Mouse (Mus musculus): ENCODE data around the gene Prmt1. TPM values are rescaled to one million over a fixed set of nuclear protein-coding genes. Genes with fewer than 3 reads are reported as not detected.
A peak's percentile ranks its signal among the peaks of the same experiment; 100 is the strongest.

Gene Prmt1
- total RNA-seq, 2 experiments from 2014 or later, result 113 to 147 TPM

GRCm38 (mm10) chr7:45013366-45014095, 27.2 kb upstream of the Prmt1 start:
- no peak for ATAC-seq (replicated peaks; ENCODE audit: poor library complexity)

GRCm38 (mm10) chr7:45012824-45013223, 26.5 kb upstream of the Prmt1 start:
- ATAC-seq (replicated peaks; ENCODE audit: poor library complexity), result no peak

DNA sequence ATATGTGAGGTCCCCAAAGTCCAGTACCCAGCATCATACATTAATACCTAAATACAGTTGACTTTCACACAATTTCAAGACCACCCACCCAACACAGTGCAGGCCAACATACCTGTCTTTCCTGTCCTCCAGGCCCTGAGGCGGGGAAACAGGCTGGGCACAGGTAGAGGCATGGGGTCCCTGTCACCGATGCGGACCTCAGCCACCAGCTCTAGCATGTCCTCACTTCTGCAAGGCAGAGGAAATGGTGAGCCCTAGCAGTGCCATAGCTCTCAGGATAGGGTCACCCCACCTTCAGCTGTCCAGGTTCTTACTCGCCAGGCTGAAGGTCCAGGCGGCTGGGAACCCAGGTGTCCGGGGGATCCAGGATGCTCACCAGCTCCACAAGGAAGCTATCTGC, 25.6 kb upstream of the Prmt1 start:
- no peak for ATAC-seq (replicated peaks; ENCODE audit: poor library complexity)

GRCm38 (mm10) chr7:45008411-45008810, 22.0 kb upstream of the Prmt1 start:
- no peak for ATAC-seq (replicated peaks; ENCODE audit: poor library complexity)

DNA sequence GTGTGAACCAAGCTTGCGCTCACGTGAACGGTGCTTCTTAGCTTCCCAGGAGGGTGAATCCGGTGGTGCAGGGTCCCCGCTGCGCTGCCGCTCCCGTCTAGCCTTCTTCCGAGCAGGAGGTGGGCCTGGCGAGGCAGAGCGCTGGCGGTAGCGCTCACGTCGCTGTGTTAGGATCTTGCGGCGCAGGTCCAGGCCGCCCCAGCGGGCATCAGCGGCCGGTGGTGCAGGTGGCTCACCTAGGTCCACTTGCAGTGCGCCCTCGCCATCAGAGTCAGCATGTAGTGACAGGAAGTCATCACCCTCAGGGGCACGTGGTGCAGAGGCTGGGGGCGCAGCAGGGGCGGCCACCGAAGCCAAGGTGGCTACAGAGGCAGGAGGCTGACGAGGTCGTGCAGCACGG, 21.5 kb upstream of the Prmt1 start:
- no peak for ATAC-seq (replicated peaks; ENCODE audit: poor library complexity)

DNA sequence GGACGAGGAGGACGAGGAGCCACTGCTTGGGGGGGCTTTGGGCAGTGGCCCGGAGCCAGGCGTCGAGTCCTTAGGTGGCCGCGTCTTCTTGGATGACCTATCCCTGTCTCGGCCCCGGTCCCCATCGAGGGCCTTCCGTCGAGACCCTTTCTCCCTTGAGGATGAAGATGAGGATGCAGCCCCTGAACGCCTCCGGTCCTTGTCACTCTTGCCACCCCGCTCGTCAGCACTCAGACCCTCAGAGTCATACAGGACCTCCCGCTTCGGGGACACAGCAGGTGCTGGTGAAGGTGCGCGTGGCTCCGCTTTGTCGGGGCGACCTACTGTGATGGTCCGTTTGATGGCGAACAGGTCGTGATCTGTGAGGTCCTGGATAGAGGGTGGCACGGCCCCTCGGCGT, 20.8 kb upstream of the Prmt1 start:
- ATAC-seq (replicated peaks; ENCODE audit: poor library complexity), result no peak

GRCm38 (mm10) chr7:45006503-45006902, 20.1 kb upstream of the Prmt1 start:
- no peak for ATAC-seq (replicated peaks; ENCODE audit: poor library complexity)

- no peak for ATAC-seq (replicated peaks; ENCODE audit: poor library complexity)
These were observed 19.1 kb upstream of the Prmt1 start for GRCm38 (mm10) chr7:45005321-45005992.

DNA sequence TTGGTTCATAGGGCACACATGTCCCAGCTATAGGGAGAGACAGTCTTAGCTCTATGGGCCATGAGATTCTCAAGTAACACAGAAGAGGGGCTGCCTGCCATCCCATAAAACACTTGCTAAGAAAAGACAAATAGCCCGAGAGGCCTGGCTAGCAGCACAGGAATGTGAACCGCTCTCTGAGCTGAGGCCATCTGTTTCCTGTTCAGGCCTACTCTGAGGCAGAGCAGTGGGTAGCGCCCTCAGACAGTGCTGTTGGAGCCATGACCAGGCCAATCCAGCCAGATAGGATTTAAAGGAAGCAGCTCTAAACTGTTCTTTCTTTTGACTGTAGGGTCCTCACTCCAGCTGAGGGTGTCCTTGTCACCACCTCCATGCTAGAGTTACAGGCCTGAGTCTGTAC, 18.2 kb upstream of the Prmt1 start:
- ATAC-seq (replicated peaks; ENCODE audit: poor library complexity), result peak; percentile 39

- no peak for ATAC-seq (replicated peaks; ENCODE audit: poor library complexity)
These were observed 16.1 kb upstream of the Prmt1 start for GRCm38 (mm10) chr7:45002440-45002839.

DNA sequence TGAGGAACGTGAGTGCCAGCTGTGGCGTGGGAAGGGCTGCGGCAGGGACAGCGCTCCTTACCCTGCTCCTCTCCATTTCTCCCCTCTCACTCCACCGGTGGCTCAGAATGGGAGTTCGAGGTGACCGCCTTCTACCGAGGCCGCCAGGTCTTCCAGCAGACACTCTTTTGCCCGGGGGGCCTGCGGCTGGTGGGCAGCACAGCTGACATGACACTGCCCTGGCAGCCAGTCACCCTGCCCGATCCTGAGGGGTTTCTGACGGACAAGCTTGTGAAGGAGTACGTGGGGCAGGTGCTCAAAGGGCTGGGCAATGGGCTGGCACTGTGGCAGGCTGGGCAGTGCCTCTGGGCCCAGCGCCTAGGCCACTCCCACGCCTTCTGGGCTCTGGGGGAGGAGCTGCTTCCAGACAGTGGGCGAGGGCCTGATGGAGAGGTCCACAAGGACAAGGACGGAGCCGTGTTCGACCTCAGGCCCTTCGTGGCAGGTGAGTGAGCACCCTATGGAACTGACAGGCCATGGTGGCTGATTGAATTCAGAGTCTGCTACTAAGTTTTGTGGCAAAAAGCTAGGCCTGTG, 14.3 kb upstream of the Prmt1 start:
- no peak for ATAC-seq (replicated peaks; ENCODE audit: poor library complexity)

DNA sequence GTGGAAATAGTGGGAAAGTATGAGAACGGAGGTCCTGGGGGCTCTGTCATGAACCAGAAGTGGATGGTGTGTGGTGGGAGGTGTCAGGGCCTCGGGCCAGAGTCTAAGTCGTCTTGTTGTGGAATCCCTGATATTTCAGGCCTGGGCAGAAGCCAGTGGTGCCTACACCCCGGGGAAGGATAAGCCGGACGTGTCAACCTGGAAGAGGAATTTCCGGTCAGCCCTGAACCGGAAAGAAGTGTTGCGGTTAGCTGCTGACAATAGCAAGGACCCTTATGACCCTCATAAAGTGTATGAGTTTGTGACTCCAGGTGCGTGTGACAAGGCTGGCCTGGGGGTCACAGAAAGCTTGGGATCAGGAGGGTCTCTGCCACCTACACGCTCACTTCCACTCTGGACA, 13.4 kb upstream of the Prmt1 start:
- ATAC-seq (replicated peaks; ENCODE audit: poor library complexity), result no peak

DNA sequence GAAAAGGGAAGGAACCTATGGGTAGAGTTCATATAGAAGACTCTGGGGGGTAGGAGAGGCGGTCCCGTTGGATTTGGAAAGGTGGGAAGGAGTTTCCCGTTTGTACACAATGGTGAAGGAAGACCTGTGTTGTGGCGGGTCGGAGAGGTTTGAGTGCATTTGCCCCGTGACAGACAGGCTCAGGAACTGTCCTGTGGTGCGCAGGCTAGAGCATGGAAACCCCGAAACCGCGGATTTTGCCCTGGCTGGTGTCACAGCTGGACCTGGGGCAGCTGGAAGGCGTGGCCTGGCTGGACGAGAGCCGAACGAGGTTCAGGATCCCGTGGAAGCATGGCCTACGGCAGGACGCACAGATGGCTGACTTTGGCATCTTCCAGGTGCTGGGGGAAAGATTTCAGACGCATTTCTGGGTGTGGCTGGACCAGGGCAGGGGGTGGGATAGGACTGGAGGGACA, 12.2 kb upstream of the Prmt1 start, which contains the start of gene Bcl2l12:
Gene Bcl2l12, minus strand, starts transcription at position 212 of the 455 bp plus-strand sequence.
- ATAC-seq (replicated peaks; ENCODE audit: poor library complexity), result peak; percentile 30

GRCm38 (mm10) chr7:44997940-44998428, 11.6 kb upstream of the Prmt1 start:
- ATAC-seq (replicated peaks; ENCODE audit: poor library complexity), result no peak

DNA sequence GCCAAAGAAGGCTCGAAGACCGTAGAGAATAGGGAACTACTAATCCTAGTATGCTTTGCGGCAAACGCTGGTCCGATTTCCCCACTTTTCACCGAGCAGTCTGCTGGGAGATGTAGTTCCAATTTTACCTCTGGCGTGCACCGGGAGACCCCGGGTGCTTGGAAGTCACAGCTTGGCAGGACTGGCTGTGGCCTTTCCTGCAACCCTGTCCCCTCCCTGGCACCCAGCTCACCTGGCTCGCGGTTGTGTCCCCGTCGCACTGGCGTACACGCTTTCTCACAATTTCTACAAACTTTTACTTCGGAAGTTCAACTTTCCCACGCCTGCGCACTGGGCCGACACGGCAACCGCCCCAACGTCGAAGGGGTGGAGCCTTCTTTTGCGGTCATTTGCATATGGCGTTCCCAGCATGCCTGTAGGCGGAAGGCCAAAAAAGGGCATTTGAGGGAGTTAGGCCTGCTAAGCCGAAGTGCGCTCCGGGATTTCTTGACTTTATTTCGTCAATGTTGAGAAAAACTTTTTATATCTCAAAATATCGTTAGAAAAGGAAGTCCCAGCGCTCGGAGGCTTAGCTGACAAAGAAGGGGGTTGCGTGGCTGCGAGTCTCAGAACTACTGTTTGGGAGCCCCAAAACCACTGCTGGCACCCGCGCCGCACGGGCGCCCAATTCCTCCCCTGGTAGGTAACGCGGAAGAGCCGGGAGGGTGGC, 11.0 kb upstream of the Prmt1 start, which contains the start of gene Irf3:
Gene Irf3, plus strand, starts transcription at position 418 of the 709 bp plus-strand sequence.
- peak; percentile 89 for ATAC-seq (replicated peaks; ENCODE audit: poor library complexity)

GRCm38 (mm10) chr7:44996672-44997071, 10.3 kb upstream of the Prmt1 start:
- no peak for ATAC-seq (replicated peaks; ENCODE audit: poor library complexity)

GRCm38 (mm10) chr7:44986879-44987718, 731 bp upstream of the Prmt1 start:
- ATAC-seq (replicated peaks; ENCODE audit: poor library complexity), result peak; percentile 3; the same call in 1 of the 2 replicates

DNA sequence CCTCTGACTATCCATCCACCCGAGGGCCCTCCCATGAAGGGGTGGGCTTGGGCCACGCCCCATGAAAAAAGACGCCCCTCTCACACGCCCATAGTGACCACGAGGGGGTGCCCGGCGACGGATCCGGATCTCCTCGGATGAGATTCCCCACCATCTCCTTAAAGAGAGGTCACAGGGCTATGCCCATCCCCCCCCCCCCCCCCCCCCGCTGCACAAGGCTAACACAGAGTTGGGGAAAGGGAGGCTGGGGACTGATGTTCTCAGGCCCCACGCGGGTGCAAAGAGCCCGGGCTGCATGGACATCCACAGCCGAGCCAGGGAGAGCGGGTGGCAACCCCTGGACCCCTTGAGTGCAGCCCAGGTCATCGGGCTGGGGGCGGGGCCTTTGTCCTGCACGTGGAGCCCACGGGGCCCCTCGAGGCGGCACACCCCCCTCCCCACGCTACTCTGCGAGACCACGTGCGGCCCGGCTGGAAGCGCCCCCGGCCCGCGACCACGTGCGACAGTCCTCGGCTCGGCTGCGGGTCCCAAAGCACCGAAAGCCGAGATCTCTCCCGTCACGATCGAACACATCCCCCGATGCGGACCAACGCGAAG, 675 bp downstream of the Prmt1 start:
- peak; percentile 16 for ATAC-seq (replicated peaks; ENCODE audit: poor library complexity)

GRCm38 (mm10) chr7:44984833-44985164, 1.6 kb downstream of the Prmt1 start:
- no peak for ATAC-seq (replicated peaks; ENCODE audit: poor library complexity)
